Mouse (Mus musculus) C2C12 (cell line): ENCODE results near the gene Gm20388. TPM values are rescaled to one million over a fixed set of nuclear protein-coding genes. Genes with fewer than 3 reads are reported as not detected.

Experiments
- H3K27me3 ChIP-seq: one replicate; pipeline ENCODE4 v1.6.1; 2011; ENCODE audit not compliant: control insufficient read depth, insufficient read depth, insufficient read length
- H3K36me3 ChIP-seq: one replicate; pipeline ENCODE4 v1.6.1; 2011; ENCODE audit not compliant: control insufficient read depth, insufficient read depth
- H3K4me3 ChIP-seq: one replicate; pipeline ENCODE4 v1.5.1; 2011; ENCODE audit warnings: mild to moderate bottlenecking, control low read depth; ENCODE audit not compliant: poor library complexity, insufficient read depth, severe bottlenecking
- H3K79me2 ChIP-seq: one replicate; pipeline ENCODE4 v1.6.1; 2011; ENCODE audit not compliant: control insufficient read depth, insufficient read depth
- H3K79me3 ChIP-seq: one replicate; pipeline ENCODE4 v1.6.1; 2011; ENCODE audit warnings: low read depth, control low read depth
- H3ac ChIP-seq: one replicate; pipeline ENCODE3; 2011; ENCODE audit warnings: low read depth; ENCODE audit not compliant: control insufficient read depth, insufficient read length
- CEBPB ChIP-seq: IDR thresholded peaks from one replicate; pipeline ENCODE4 v1.6.1; 2011; ENCODE audit warnings: low read depth, mild to moderate bottlenecking, control low read depth, moderate library complexity
- CTCF ChIP-seq: IDR thresholded peaks from one replicate; pipeline ENCODE4 v1.5.1; 2011; ENCODE audit not compliant: control insufficient read depth, insufficient read depth, insufficient read length
- FOSL1 ChIP-seq: IDR thresholded peaks from one replicate; pipeline ENCODE4 v1.8.0; 2011; ENCODE audit warnings: mild to moderate bottlenecking, low read length; ENCODE audit not compliant: poor library complexity, insufficient read depth, severe bottlenecking
- MAX ChIP-seq: IDR thresholded peaks from one replicate; pipeline ENCODE4 v1.6.1; 2011; ENCODE audit warnings: mild to moderate bottlenecking, control low read depth
- MYOD1 ChIP-seq: IDR thresholded peaks from one replicate; pipeline ENCODE4 v1.6.1; 2011; ENCODE audit warnings: low read depth; ENCODE audit not compliant: control insufficient read depth, insufficient read length
- MYOG ChIP-seq: IDR thresholded peaks from one replicate; pipeline ENCODE4 v1.6.1; 2011; ENCODE audit not compliant: control insufficient read depth, insufficient read length; ENCODE audit errors: extremely low read depth
- USF1 ChIP-seq: IDR thresholded peaks from one replicate; pipeline ENCODE4 v1.6.1; 2011; ENCODE audit warnings: low read depth, mild to moderate bottlenecking, control low read depth, moderate library complexity
- microRNA-seq: library from miRNA; unstranded; fragments of <30 nt; microRNA quantifications from one replicate; pipeline ENCODE4, GENCODE M21; 2019; ENCODE audit warnings: borderline microRNAs expressed
- polyA plus RNA-seq: library from polyadenylated mRNA; unstranded; fragments of >200 nt; fragmentation: generic; extraction: Trizol; gene quantifications from one replicate; pipeline ENCODE4 v1.2.1, GENCODE M21; 2012; ENCODE audit warnings: missing spikeins

The Gm20388 gene
- polyA plus RNA-seq, 1 experiment, result 15.0 TPM

- no peaks in the 10 kb centered on the region for H3K79me2 ChIP-seq
- no peaks in the 10 kb centered on the region for H3K79me3 ChIP-seq
- H3ac ChIP-seq, result no peak overlapping the region
- no peaks in the 10 kb centered on the region for H3K36me3 ChIP-seq
- peaks cover 33% of the 10 kb centered on the region for H3K27me3 ChIP-seq
- no peak overlapping the region for H3K4me3 ChIP-seq
- no peak for TF ChIP-seq CEBPB
- TF ChIP-seq CTCF, result no peak
- no peak for TF ChIP-seq FOSL1
- TF ChIP-seq MYOD1, result no peak
- TF ChIP-seq MYOG, result no peak
- no peak for TF ChIP-seq MAX
- TF ChIP-seq USF1, result no peak
Observed at GRCm38 (mm10) chr8:124393927-124394326, 4483.3 kb downstream of the Gm20388 start.

GRCm38 (mm10) chr8:124394951-124395350 is 4484.3 kb downstream of the Gm20388 start:
- no peaks in the 10 kb centered on the region for H3K79me3 ChIP-seq
- H3K4me3 ChIP-seq, result no peak overlapping the region
- H3ac ChIP-seq, result no peak overlapping the region
- TF ChIP-seq MAX, result no peak
- no peak for TF ChIP-seq CTCF
- TF ChIP-seq USF1, result no peak
- TF ChIP-seq MYOG, result no peak
- TF ChIP-seq CEBPB, result no peak
- TF ChIP-seq FOSL1, result no peak
- TF ChIP-seq MYOD1, result no peak
- H3K36me3 ChIP-seq, result no peaks in the 10 kb centered on the region
- no peaks in the 10 kb centered on the region for H3K79me2 ChIP-seq
- H3K27me3 ChIP-seq, result peaks cover 43% of the 10 kb centered on the region

Small RNA genes lying within 50 kb of the gene (microRNA-seq; reads per million reads assigned to microRNA genes)
- gene Gm22715 (not detected), gene Gm24366 (not detected), gene Gm27530 (not detected), gene Mir1967 (not detected), gene Mir6396 (not detected), gene Mir7079 (not detected), gene Mir7080 (not detected), gene Mir7237 (0.20 reads per million), gene Mir7687 (2.7 reads per million, percentile 44 among the genes with 10 or more reads in this experiment)

Other genes with a start within 250 kb of the Gm20388 start
- not detected for gene Wfdc1, start 244.5 kb upstream of the Gm20388 start, polyA plus RNA-seq
- 0.02 TPM for gene Atp2c2, start 210.8 kb upstream of the Gm20388 start, polyA plus RNA-seq
- 6.6 TPM for gene Tldc1, start 132.4 kb upstream of the Gm20388 start, polyA plus RNA-seq
- 453 TPM for gene Cotl1, start 70.3 kb upstream of the Gm20388 start, polyA plus RNA-seq
- gene Klhl36, start 48.6 kb upstream of the Gm20388 start, polyA plus RNA-seq, result 2.7 TPM
- 101 TPM for gene Usp10, start 481 bp upstream of the Gm20388 start, polyA plus RNA-seq
- 0.13 TPM for gene Crispld2, start 81.6 kb downstream of the Gm20388 start, polyA plus RNA-seq
- gene Zdhhc7, start 190.6 kb downstream of the Gm20388 start, polyA plus RNA-seq, result 32.4 TPM
- gene 6430548M08Rik, start 203.3 kb downstream of the Gm20388 start, polyA plus RNA-seq, result 3.5 TPM